Mouse (Mus musculus): ENCODE measurements around the gene Tubb2a. TPM values are rescaled to one million over a fixed set of nuclear protein-coding genes. Genes with fewer than 3 reads are reported as not detected.
A peak's percentile ranks its signal among the peaks of the same experiment; 100 is the strongest.

Gene Tubb2a
- polyA plus RNA-seq, 1 experiment from 2014 or later, result 292 TPM

DNA sequence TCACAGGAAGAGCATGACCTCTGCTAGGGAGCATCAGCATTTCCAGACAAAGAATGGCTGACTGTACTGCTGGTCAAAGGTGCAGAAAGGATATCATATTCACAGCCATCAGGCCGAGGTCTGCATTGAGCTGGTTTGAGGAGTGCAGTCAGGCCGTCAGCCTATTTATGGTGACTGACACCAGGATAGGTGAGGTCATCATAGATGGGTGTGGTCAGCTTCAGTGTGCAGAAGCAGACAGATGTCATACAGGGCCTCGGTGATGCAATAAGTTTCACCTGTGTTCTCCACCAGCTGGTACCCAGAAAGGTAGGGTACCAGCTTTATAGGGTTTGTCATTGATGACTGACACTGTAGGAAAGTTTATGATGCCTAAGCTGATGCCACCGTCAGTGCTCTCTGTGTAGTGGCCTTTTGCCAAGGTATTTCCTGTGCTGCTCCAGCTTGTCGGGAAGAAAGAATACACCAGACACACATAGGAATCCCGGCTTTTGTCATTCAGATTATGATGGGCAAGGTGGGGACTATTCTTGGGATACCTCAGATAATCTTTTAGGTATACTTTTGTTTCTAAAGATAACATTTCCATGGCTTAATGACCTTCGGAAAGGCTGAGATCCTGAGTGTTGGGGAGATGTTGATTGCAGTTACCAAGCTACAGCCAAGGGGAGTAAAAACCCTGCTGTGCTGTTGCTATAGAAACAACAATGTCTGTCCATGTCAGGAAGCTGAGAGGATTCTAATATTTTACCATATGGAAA is 9.4 kb upstream of the Tubb2a start:
- WGBS, result 43% methylated on average over 7 of the region's 7 CpGs

DNA sequence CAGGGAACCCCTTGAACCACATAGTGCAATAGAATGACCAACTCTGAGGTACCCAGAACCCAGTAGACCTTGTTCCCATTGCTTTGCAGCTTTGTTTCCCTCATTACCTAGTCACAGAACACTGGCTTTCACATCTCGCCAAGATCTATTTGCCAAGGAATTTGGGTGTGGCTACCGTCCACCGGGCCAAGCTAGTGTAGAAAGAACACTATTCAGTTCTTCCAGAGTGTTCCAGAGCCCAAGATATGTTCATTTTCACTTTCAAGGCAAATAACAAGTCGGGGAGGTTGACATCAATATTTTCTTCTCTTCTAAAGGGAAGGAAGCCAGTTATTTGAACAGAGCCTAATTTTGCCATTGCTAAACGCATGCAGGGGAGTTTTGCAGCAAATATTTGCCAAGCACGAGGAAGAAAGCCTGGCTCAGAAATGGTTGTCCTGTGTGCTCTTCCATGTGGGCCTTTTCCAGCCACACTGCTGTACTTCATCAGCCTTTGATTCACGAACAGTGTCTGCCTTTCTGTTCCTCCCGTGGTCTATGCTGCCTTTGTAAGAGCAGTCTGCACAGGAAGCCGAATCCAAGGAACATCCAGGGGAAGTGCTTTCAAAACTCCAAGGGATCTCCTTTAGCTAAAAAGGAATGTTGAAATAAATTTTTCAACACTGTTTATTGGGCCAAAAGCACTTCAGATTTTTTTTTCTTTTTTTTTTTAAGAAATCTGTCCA is 6.4 kb upstream of the Tubb2a start:
- Histone ChIP-seq H3K9ac (ENCODE audit: low read depth, low read length) (no peak overlapping the region), H3K4me3 (ENCODE audit: low read depth, low read length) (no peak overlapping the region), H3K36me3 (ENCODE audit: control insufficient read depth, insufficient read depth) (no peaks in the 10 kb centered on the region), H3K27me3 (replicated peaks; ENCODE audit: control insufficient read depth, insufficient read depth, low read length) (no peaks in the 10 kb centered on the region), H3K4me1 (replicated peaks; ENCODE audit: control insufficient read depth, insufficient read depth, low read length) (no peaks in the 10 kb centered on the region; the same call in 1 of the 2 replicates), H3K9me3 (ENCODE audit: control insufficient read depth) (no peaks in the 10 kb centered on the region), H3K4me2 (replicated peaks; ENCODE audit: low read depth) (no peak overlapping the region), H3K27ac (ENCODE audit: low read depth, low read length) (no peak overlapping the region)
- ATAC-seq, result no peak
- 28% methylated on average over 9 of the region's 9 CpGs for WGBS
- no peak for TF ChIP-seq CTCF (IDR thresholded peaks at IDR 0.05; ENCODE audit: low read depth)

More for the DNA sequence above, 9.4 kb upstream of the Tubb2a start:
- Histone ChIP-seq H3K36me3 (ENCODE audit: control insufficient read depth, insufficient read depth) (no peaks in the 10 kb centered on the region), H3K9me3 (ENCODE audit: control insufficient read depth) (no peaks in the 10 kb centered on the region), H3K4me1 (replicated peaks; ENCODE audit: control insufficient read depth, insufficient read depth, low read length) (no peaks in the 10 kb centered on the region; the same call in 1 of the 2 replicates), H3K9ac (ENCODE audit: low read depth, low read length) (no peak overlapping the region), H3K4me3 (ENCODE audit: low read depth, low read length) (no peak overlapping the region), H3K27me3 (replicated peaks; ENCODE audit: control insufficient read depth, insufficient read depth, low read length) (no peaks in the 10 kb centered on the region), H3K4me2 (replicated peaks; ENCODE audit: low read depth) (no peak overlapping the region), H3K27ac (ENCODE audit: low read depth, low read length) (no peak overlapping the region)
- ATAC-seq, result peak; percentile 73
- TF ChIP-seq CTCF (IDR thresholded peaks at IDR 0.05; ENCODE audit: low read depth), result no peak

DNA sequence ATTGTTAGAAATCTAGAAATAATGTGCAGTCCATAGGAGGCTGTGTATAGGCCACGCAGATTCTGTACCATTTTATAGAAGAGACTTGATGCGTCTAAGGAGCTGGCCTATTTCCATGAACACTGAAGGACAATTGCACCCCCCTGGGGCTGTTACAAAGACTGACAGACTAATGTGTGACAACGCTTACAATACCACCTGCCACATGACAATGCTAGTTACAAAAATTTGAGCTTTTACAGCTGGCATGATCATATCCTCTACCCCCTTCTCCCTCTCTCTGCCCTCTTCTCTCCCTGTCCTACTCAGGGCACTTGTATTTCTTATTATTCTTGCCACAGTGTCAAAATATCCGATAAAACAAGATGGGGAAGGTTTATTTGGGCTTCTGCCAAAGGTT is 4.1 kb upstream of the Tubb2a start:
- no peak overlapping the region for H3K27ac ChIP-seq (ENCODE audit: low read depth, low read length)
- peaks cover 3% of the 10 kb centered on the region; the same call in 1 of the 2 replicates for H3K4me1 ChIP-seq (replicated peaks; ENCODE audit: control insufficient read depth, insufficient read depth, low read length)
- H3K27me3 ChIP-seq (replicated peaks; ENCODE audit: control insufficient read depth, insufficient read depth, low read length), result no peaks in the 10 kb centered on the region
- no peak overlapping the region for H3K9ac ChIP-seq (ENCODE audit: low read depth, low read length)
- no peak overlapping the region for H3K4me3 ChIP-seq (ENCODE audit: low read depth, low read length)
- H3K36me3 ChIP-seq (ENCODE audit: control insufficient read depth, insufficient read depth), result no peaks in the 10 kb centered on the region
- no peak overlapping the region for H3K4me2 ChIP-seq (replicated peaks; ENCODE audit: low read depth)
- 84% methylated on average over 4 of the region's 4 CpGs for WGBS
- H3K9me3 ChIP-seq (ENCODE audit: control insufficient read depth), result no peaks in the 10 kb centered on the region
- ATAC-seq, result no peak
- no peak for TF ChIP-seq CTCF (IDR thresholded peaks at IDR 0.05; ENCODE audit: low read depth)

DNA sequence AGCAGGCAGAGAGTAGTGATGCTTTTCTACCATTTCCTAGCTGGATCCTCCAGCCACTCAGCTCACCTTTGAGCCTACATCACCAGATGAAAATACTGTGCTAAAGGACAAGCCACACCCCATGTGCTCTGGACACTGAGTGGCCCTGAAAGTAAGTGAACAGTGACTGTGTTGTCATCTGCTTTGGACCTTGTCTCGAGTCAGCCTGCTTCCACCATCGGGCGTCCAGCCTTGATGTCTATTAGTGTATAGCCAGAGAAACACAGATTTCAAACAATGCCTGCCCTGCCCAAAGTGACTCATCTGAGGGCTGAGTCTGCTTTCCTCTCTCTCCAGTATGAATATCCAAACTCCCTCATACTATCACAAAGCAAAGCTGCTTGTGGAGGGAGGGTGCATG is 2.0 kb upstream of the Tubb2a start:
- TF ChIP-seq CTCF (IDR thresholded peaks at IDR 0.05; ENCODE audit: low read depth), result no peak
- Histone ChIP-seq H3K9ac (ENCODE audit: low read depth, low read length) (no peak overlapping the region), H3K4me3 (ENCODE audit: low read depth, low read length) (no peak overlapping the region), H3K4me2 (replicated peaks; ENCODE audit: low read depth) (no peak overlapping the region), H3K36me3 (ENCODE audit: control insufficient read depth, insufficient read depth) (no peaks in the 10 kb centered on the region; the same call in 1 of the 2 replicates), H3K27ac (ENCODE audit: low read depth, low read length) (no peak overlapping the region), H3K9me3 (ENCODE audit: control insufficient read depth) (no peaks in the 10 kb centered on the region), H3K4me1 (replicated peaks; ENCODE audit: control insufficient read depth, insufficient read depth, low read length) (peaks cover 3% of the 10 kb centered on the region; the same call in 1 of the 2 replicates), H3K27me3 (replicated peaks; ENCODE audit: control insufficient read depth, insufficient read depth, low read length) (no peaks in the 10 kb centered on the region)
- ATAC-seq, result peak; percentile 64
- 69% methylated on average over 3 of the region's 3 CpGs for WGBS

DNA sequence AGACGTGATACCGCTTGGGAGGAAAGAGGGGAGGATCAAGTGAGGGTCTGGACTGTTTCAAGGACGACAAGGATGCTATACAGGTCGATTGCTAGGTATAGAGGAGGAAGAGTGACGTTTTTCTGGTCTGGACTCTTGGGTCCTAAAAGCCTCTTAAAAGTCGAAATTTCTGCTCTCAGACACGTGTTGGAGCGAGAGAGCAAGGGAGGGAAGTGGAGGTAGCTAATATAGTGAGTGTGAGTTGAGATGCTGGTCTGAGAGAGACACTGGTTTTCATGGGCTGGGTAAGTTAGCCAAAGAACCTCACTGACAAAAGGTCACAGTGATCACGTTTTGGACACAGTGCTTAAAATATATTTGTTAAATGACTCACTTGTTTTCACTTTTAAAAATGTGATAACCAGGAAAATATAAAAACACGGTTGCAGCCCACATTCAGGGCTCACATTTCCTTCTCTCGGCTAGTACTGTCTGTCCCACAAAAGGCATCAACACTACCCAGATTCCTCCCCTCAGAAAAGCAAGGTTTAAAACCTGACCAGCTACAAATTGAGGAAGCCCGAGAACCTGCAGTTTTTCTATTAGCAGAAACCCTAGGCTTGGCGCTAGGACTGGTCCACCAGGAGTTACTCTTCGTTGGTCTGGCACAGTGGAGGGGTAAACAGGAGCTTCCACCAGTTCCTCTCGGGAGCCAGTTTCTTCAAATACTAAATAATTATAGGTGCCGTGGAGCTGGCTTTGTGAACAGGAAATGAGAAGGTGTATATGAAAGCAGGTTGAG is 883 bp upstream of the Tubb2a start:
- TF ChIP-seq CTCF (IDR thresholded peaks at IDR 0.05; ENCODE audit: low read depth), result no peak
- H3K27me3 ChIP-seq (replicated peaks; ENCODE audit: control insufficient read depth, insufficient read depth, low read length), result no peaks in the 10 kb centered on the region
- H3K4me3 ChIP-seq (ENCODE audit: low read depth, low read length), result peak overlapping the region; percentile 80; the same call in 1 of the 2 replicates
- peak overlapping the region; percentile 74; the same call in 1 of the 2 replicates for H3K9ac ChIP-seq (ENCODE audit: low read depth, low read length)
- 0 out of 2 replicates have a peak, but pooled peaks cover 3% of the 10 kb centered on the region for H3K4me1 ChIP-seq (replicated peaks; ENCODE audit: control insufficient read depth, insufficient read depth, low read length)
- H3K4me2 ChIP-seq (replicated peaks; ENCODE audit: low read depth), result peak overlapping the region; percentile 99
- peaks cover 1% of the 10 kb centered on the region for H3K36me3 ChIP-seq (ENCODE audit: control insufficient read depth, insufficient read depth)
- H3K9me3 ChIP-seq (ENCODE audit: control insufficient read depth), result no peaks in the 10 kb centered on the region
- ATAC-seq, result no peak
- no peak overlapping the region for H3K27ac ChIP-seq (ENCODE audit: low read depth, low read length)
- WGBS, result 44% methylated on average over 16 of the region's 16 CpGs
